Mouse (Mus musculus): ENCODE results near the gene Clasp1.

GRCm38 (mm10) chr1:118472386-118472785 is 83.5 kb downstream of the Clasp1 start:
- TF ChIP-seq MAFK (IDR thresholded peaks at IDR 0.05; ENCODE audit: insufficient replicate concordance, low read length), result no peak
- TF ChIP-seq ETS1 (conservative IDR thresholded peaks at IDR 0.05; ENCODE audit: low read depth, low read length), result no peak
- TF ChIP-seq POLR2A (IDR thresholded peaks at IDR 0.05; ENCODE audit: low read depth, low read length), result no peak
- no peak for TF ChIP-seq NRF1 (IDR thresholded peaks at IDR 0.05; ENCODE audit: low read depth, low read length)
- TF ChIP-seq CTCF (conservative IDR thresholded peaks at IDR 0.05 in 1 of 2, IDR thresholded peaks at IDR 0.05 in 1 of 2; ENCODE audit: low read depth in 2 of 2, low read length in 2 of 2), result no peak
- TF ChIP-seq USF2 (conservative IDR thresholded peaks at IDR 0.05; ENCODE audit: low read depth, low read length), result no peak
- TF ChIP-seq RCOR1 (conservative IDR thresholded peaks at IDR 0.05; ENCODE audit: low read depth, low read length), result no peak
- no peak for TF ChIP-seq SIN3A (IDR thresholded peaks at IDR 0.05; ENCODE audit: low read length)
- no peak for TF ChIP-seq BHLHE40 (IDR thresholded peaks at IDR 0.05; ENCODE audit: low read depth, low read length)
- TF ChIP-seq CHD2 (IDR thresholded peaks at IDR 0.05; ENCODE audit: low read length), result no peak
- TF ChIP-seq HCFC1 (IDR thresholded peaks at IDR 0.05; ENCODE audit: low read depth, low read length), result no peak
- TF ChIP-seq TCF12 (IDR thresholded peaks at IDR 0.05; ENCODE audit: low read depth, low read length), result no peak
- no peak for TF ChIP-seq RAD21 (IDR thresholded peaks at IDR 0.05; ENCODE audit: low read depth, low read length)
- no peak for TF ChIP-seq CHD1 (IDR thresholded peaks at IDR 0.05; ENCODE audit: low read depth, low read length)
